Mouse (Mus musculus) macrophage (primary cell): Measurements from ENCODE around the gene Gm28035. TPM values are rescaled to one million over a fixed set of nuclear protein-coding genes. Genes with fewer than 3 reads are reported as not detected.

Source experiments
- H3K27ac ChIP-seq: fragments of 350-480 bp; formaldehyde crosslinking; 2 replicates; pipeline ENCODE4 v1.9.0; 2021
- H3K36me3 ChIP-seq: fragments of 350-480 bp; formaldehyde crosslinking; 2 replicates; pipeline ENCODE4 v1.9.0; 2021; ENCODE audit errors: inconsistent target
- H3K4me3 ChIP-seq: fragments of 350-480 bp; formaldehyde crosslinking; 2 replicates; pipeline ENCODE4 v1.9.0; 2021; ENCODE audit errors: inconsistent target
- H3K79me2 ChIP-seq: fragments of 350-480 bp; formaldehyde crosslinking; 2 replicates; pipeline ENCODE4 v1.9.0; 2021; ENCODE audit errors: inconsistent target
- WGBS: methylation state at CpG from one replicate; pipeline ENCODE4 v1.1.7; 2026; ENCODE audit warnings: inconsistent platforms; ENCODE audit not compliant: missing documents; 5-methylcytosine and 5-hydroxymethylcytosine counted together
- polyA plus RNA-seq: library from polyadenylated mRNA; stranded (reverse); fragments of 250-400 nt; gene quantifications from 3 replicates; pipeline ENCODE4 v1.2.4, GENCODE M21; 2018; ENCODE audit warnings: inconsistent platforms

Gm28035 gene
- polyA plus RNA-seq, 1 experiment from 2014 or later: 0.17 TPM

GRCm38 (mm10) chr2:30261921-30262839 is 21.8 kb downstream of the Gm28035 start:
- Histone ChIP-seq H3K4me3 (no peak overlapping the region), H3K36me3 (peaks cover 21% of the 10 kb centered on the region; the same call in 1 of the 2 replicates), H3K27ac (no peak overlapping the region), H3K79me2 (peaks cover 39% of the 10 kb centered on the region; the same call in 1 of the 2 replicates)
- 98% methylated on average over 17 of the region's 18 CpGs for WGBS

DNA sequence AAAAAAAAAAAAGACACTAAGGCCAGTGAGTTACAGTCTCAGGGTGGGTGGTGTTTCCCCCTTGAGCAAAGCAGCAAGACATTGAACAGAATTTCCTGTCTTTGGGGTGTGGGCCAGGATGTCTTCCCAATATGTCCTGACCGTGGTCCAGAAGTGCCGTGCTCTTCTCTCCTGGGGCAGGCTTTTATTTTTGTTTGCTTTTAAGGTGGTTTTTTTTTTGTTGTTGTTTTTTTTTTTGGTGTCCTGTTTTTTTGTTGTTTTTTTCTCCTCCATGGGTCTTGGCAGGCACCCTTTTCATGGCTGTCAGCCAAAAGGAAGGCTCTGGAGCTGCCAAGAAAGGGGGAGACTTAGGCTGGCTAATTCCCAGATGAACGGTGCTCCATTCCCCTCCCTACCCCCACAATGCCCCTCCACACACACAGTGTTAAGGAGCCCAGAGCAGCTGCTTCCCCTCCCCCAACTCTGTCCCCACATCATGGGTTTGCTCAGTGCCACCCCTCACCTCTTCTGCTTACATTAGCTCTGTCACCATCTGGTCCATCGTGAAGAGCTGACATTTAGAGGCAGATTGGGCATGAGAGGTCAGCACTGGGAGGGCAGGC is 22.6 kb downstream of the Gm28035 start:
- H3K36me3 ChIP-seq: peaks cover 20% of the 10 kb centered on the region; the same call in 1 of the 2 replicates
- WGBS: 80% methylated on average over 4 of the region's 4 CpGs

GRCm38 (mm10) chr2:30263811-30264210 is 23.4 kb downstream of the Gm28035 start:
- WGBS: 97% methylated on average over 6 of the region's 6 CpGs
- H3K4me3 ChIP-seq: no peak overlapping the region
- peaks cover 20% of the 10 kb centered on the region; the same call in 1 of the 2 replicates for H3K36me3 ChIP-seq
- H3K79me2 ChIP-seq: peaks cover 22% of the 10 kb centered on the region; the same call in 1 of the 2 replicates
- H3K27ac ChIP-seq: no peak overlapping the region

More for the DNA sequence above, 22.6 kb downstream of the Gm28035 start:
- Histone ChIP-seq H3K4me3 (no peak overlapping the region), H3K27ac (no peak overlapping the region), H3K79me2 (peaks cover 31% of the 10 kb centered on the region; the same call in 1 of the 2 replicates)

DNA sequence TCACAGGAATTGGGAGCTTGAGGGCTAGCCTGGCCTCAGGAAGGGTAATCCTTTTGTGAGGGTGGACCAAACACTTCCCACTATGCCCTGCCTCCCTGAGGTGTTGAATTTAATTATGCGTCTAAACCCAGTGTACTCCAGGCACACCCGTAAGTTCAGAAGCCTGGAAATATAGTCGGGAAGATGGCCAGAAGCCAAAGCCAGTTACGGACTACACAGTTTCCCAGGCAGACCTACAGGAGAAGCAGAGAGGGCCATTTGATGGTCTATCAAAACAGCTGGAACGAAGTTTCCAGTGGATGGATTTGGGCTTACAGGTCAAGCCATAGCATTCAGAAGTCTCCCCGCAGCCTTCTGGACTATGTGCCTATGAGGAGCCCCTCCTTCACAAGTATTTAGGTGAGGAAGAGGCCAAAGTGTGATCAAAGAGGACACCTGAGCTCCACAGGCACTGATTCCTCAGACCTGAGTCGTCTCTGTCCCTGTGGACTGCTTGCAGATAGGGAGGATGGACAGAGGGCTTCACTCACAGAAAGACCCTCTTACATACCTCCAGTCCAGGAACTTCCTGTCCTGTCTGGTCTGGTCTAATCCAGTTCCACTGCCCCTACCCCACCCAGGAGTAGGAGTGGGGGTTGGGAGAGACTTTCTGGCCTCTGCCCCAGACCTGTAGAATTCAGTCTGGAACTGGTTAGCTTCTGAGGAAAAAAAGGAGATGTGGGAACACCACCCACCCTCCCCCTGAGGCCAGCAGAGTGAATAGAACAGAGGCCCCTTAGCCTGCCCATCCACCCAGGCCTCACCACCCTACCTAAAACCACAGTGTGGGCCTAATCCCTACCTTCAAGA is 24.5 kb downstream of the Gm28035 start:
- H3K4me3 ChIP-seq: no peak overlapping the region
- WGBS: 91% methylated on average over 7 of the region's 7 CpGs
- H3K36me3 ChIP-seq: peaks cover 20% of the 10 kb centered on the region; the same call in 1 of the 2 replicates
- H3K79me2 ChIP-seq: peaks cover 12% of the 10 kb centered on the region; the same call in 1 of the 2 replicates
- H3K27ac ChIP-seq: peak overlapping the region; percentile 80

DNA sequence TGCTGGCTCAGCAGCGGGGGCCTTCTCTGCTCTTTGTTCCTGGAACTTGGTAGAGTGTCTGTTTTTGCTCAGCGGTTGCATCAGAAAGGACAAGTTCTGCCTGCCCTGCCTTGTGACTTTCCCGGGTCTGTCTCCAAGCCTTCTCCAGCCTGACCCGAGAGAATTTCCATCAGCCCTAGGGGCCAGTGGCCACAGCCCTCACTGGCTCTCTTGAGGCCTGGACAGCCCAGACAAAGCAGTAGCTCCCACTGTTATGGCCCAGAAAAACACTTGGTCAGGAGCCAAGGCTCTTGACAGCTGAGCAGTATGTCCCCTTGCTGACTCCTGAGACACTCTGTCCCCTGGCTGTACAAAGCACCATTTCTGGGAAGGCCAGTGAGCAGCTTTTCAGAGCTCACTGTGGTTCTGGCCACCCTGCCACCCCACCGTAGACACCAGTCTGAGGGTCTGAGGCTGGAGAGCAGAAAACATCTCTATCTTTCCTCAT is 25.4 kb downstream of the Gm28035 start, which contains the start of gene Phyhd1:
Phyhd1 (plus strand) TSS at position 437 of the 487 bp plus-strand sequence.
- H3K36me3 ChIP-seq: peaks cover 20% of the 10 kb centered on the region; the same call in 1 of the 2 replicates
- peaks cover 2% of the 10 kb centered on the region; the same call in 1 of the 2 replicates for H3K79me2 ChIP-seq
- no peak within 1 kb of the TSS for H3K4me3 ChIP-seq
- peak within 1 kb of the TSS; percentile 80 for H3K27ac ChIP-seq
- 77% methylated on average over 5 of the region's 5 CpGs for WGBS

DNA sequence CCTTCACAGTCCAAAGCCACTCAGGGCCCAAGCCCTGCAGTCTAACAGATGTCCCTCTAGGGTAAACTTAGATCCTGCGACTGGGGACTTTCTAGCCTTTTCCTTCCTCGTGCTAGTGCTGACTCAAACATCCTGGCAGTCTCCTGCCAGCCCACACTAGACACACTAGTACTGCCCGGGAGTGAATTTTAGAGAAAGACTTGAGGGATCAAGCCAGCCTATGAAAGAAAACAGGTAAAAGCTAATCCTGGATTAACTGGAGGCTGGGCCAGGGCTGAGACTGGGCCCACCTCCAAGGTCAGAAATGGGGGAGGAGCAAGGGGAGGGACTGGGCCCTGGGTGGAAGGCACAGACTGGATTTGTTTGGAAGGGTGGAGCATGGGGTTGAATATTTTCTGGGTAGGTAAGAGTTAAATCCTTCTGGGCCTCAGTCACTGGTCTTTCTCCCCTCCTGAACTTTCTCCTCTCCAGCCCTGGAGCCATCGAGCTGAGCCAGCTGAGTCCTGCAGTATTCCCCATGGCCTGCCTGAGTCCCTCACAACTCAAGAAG is 26.1 kb downstream of the Gm28035 start:
- peak overlapping the region; percentile 80 for H3K27ac ChIP-seq
- H3K4me3 ChIP-seq: no peak overlapping the region
- H3K36me3 ChIP-seq: peaks cover 20% of the 10 kb centered on the region; the same call in 1 of the 2 replicates
- WGBS: 30% methylated on average over 4 of the region's 4 CpGs
- H3K79me2 ChIP-seq: no peaks in the 10 kb centered on the region; the same call in 1 of the 2 replicates

- H3K79me2 ChIP-seq: no peaks in the 10 kb centered on the region
- 100% methylated on average over 2 of the region's 2 CpGs for WGBS
- H3K4me3 ChIP-seq: no peak overlapping the region
- H3K36me3 ChIP-seq: peaks cover 14% of the 10 kb centered on the region; the same call in 1 of the 2 replicates
- 0 out of 2 replicates have a peak overlapping the region, but pooled peaks have one; percentile 5 for H3K27ac ChIP-seq
Observed at GRCm38 (mm10) chr2:30267466-30267865, 27.1 kb downstream of the Gm28035 start.

GRCm38 (mm10) chr2:30268371-30268770 is 28.0 kb downstream of the Gm28035 start:
- 71% methylated on average over 4 of the region's 4 CpGs for WGBS
- Histone ChIP-seq H3K27ac (peak overlapping the region; percentile 5; the same call in 1 of the 2 replicates), H3K36me3 (peaks cover 9% of the 10 kb centered on the region; the same call in 1 of the 2 replicates), H3K79me2 (no peaks in the 10 kb centered on the region), H3K4me3 (no peak overlapping the region)

GRCm38 (mm10) chr2:30269241-30269990 is 29.0 kb downstream of the Gm28035 start:
- no peak overlapping the region for H3K4me3 ChIP-seq
- no peaks in the 10 kb centered on the region for H3K79me2 ChIP-seq
- peak overlapping the region; percentile 50 for H3K27ac ChIP-seq
- whole genome bisulfite sequencing: 72% methylated on average over 17 of the region's 17 CpGs
- no peaks in the 10 kb centered on the region for H3K36me3 ChIP-seq

DNA sequence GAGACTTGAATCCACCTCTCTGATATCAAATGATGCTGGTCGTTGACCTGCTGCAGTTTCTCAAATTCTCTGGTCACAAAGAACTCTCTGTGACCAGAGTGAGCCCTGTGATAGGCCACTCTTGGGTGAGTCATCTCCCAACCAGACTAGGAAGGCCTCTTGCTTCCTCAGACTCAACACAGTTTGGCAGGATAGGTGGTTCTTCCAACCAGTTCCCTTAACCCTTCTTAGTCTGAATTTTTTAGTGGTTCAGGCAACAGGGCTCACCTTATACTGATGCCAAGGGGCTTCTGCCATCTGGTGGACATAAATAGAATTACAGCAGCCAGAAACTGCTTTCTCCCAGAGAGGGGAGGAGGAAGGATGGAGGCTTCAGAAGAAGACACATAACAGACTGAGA is 29.8 kb downstream of the Gm28035 start:
- 6% methylated on average over 1 of the region's 1 CpGs for WGBS
- Histone ChIP-seq H3K36me3 (no peaks in the 10 kb centered on the region), H3K79me2 (no peaks in the 10 kb centered on the region), H3K27ac (peak overlapping the region; percentile 50), H3K4me3 (no peak overlapping the region)

- no peak within 1 kb of the TSS for H3K27ac ChIP-seq
- H3K79me2 ChIP-seq: peaks cover 15% of the 10 kb centered on the region
- WGBS: 99% methylated on average over 11 of the region's 11 CpGs
- H3K4me3 ChIP-seq: no peak within 1 kb of the TSS
- H3K36me3 ChIP-seq: no peaks in the 10 kb centered on the region
Observed at GRCm38 (mm10) chr2:30280743-30281142, 40.4 kb downstream of the Gm28035 start, which contains the start of gene Gm28038. Gm28038 (plus strand) TSS chr2:30281043.

DNA sequence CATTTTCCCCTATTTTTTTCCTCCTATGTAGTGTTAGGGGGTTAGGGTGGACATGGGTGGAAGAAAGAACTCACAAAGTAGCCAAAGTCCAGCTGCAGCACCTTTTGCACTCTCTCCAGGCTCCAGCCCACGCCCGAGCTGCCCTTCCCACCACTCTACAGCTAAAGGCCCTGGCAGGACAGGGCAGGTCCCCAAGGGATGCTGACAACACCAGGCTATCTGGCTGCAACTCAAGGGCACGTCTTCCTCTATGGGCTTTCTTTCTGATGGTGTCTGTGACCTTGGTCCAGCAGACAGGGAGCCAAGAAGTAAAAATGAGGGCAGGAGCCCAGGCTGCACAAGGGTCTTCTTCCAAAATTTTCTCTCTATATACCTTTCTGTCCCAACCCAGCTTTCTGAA is 41.3 kb downstream of the Gm28035 start:
- Histone ChIP-seq H3K4me3 (no peak overlapping the region), H3K36me3 (no peaks in the 10 kb centered on the region), H3K79me2 (peaks cover 21% of the 10 kb centered on the region), H3K27ac (no peak overlapping the region)
- 90% methylated on average over 3 of the region's 3 CpGs for WGBS

DNA sequence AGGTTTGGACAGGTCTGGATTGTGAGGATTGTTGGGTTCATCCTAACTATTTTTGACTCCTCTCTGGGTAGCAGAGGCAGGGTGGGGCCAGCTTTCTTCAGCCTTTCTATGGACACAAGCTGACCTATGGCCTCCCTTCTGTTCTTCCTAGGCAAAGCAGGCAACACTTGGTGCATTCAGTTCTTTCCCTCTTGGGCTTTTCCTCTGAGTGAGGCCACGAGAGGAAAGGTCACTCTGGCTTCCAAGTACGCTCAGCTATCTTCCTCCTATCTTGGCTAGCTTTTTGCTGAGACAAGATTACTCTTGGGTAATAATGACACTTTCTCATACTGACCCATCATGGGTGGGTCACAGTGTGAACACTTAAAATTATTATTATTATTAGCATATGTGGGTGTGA is 42.8 kb downstream of the Gm28035 start:
- Histone ChIP-seq H3K4me3 (no peak overlapping the region), H3K27ac (no peak overlapping the region), H3K79me2 (peaks cover 37% of the 10 kb centered on the region), H3K36me3 (no peaks in the 10 kb centered on the region)
- WGBS: 86% methylated on average over 2 of the region's 2 CpGs
